Mouse (Mus musculus) embryo, embryonic 9.5 days (tissue): Measurements from ENCODE around the gene Tmem126b.

ENCODE experiments used
- DNase-seq: peaks from one replicate; pipeline ENCODE4 v3.0.0-alpha.2; 2017; ENCODE audit errors: extremely low spot score

The Tmem126b gene

GRCm38 (mm10) chr7:90426020-90427001 is 49.5 kb downstream of the Tmem126b start, which contains the start of gene Ccdc89:
Gene Ccdc89 (plus strand): TSS chr7:90426577.
- DNase-seq, result peak; percentile 75
